Mouse (Mus musculus) G1E (cell line): ENCODE measurements around the gene C87436.

Source experiments
- CTCF ChIP-seq: IDR thresholded peaks from 2 replicates; pipeline ENCODE4 v1.5.1; 2012; ENCODE audit warnings: low read depth, low read length, inconsistent platforms, mixed read lengths
- TAL1 ChIP-seq: conservative IDR thresholded peaks from 2 replicates; pipeline ENCODE4 v1.6.1; 2012; ENCODE audit warnings: low read depth, low read length, inconsistent platforms, mixed read lengths

- TF ChIP-seq CTCF = no peak
- no peak for TF ChIP-seq TAL1
These were observed 65.3 kb downstream of the C87436 start for GRCm38 (mm10) chr6:86503513-86503912.
